In the genomic region with DNA sequence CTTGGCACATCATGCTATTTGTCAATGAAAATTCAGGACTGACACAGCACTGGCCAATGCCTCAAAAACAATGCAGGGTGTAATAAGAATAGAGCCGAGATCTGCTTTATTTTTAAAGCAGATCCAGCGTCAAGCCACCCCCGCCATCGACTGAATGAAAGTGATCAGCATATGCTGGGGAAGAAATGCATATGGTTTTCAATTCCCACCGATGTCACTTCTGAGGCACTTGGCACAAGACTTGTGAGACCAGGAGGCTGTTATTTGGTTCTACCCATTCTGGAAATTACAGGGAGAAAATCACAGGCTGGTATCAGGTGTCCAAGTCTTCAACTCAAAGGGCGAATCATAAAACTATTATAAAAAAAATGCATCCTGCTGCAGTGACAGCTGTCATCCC, we compare ENCODE assay signal across 19 mouse cellular contexts.
DNase-seq lines count a peak whose midpoint lies in the region; ATAC-seq lines count a peak whose summit lies in the region.
"Had no signal": no experiment of that assay in that cellular context is flagged by ENCODE, and none has a peak within 500 bp of the region (broad histone marks: within the 10 kb centered on the region; RNA-seq: fewer than 3 reads in every experiment).

No protein-coding gene starts in this region.

- H3K9ac ChIP-seq in forebrain, embryonic 14.5 days (ENCODE audit: low read length), result no peak overlapping the region
- H3K9ac ChIP-seq in forebrain, embryonic 11.5 days (ENCODE audit: low read length), result no peak overlapping the region
- H3K9ac ChIP-seq: embryonic facial prominence, embryonic 15.5 days; hindbrain, embryonic 12.5 days; intestine, embryonic 15.5 days; lung, embryonic 14.5 days had no signal

- no peak overlapping the region for H3K27ac ChIP-seq in forebrain, embryonic 14.5 days (ENCODE audit: low read depth, low read length)
- no peak overlapping the region for H3K27ac ChIP-seq in forebrain, embryonic 11.5 days (ENCODE audit: low read depth, low read length)
- H3K27ac ChIP-seq: embryonic facial prominence, embryonic 15.5 days; hindbrain, embryonic 12.5 days; intestine, embryonic 15.5 days; limb, embryonic 10.5 days; stomach, postnatal 0 days had no signal

- H3K27me3 ChIP-seq in forebrain, embryonic 14.5 days (replicated peaks; ENCODE audit: control insufficient read depth, insufficient read depth, low read length), result no peaks in the 10 kb centered on the region
- no peaks in the 10 kb centered on the region for H3K27me3 ChIP-seq in forebrain, embryonic 11.5 days (ENCODE audit: control insufficient read depth, insufficient read depth, low read length)
- H3K27me3 ChIP-seq: embryonic facial prominence, embryonic 15.5 days; hindbrain, embryonic 12.5 days; intestine, embryonic 15.5 days had no signal

- peak; percentile 87 for ATAC-seq in forebrain, embryonic 14.5 days
- ATAC-seq in forebrain, embryonic 11.5 days (replicated peaks; ENCODE audit: low FRiP score), result no peak
- ATAC-seq: intestine, embryonic 15.5 days had no signal

- DNase-seq in forebrain, embryonic 14.5 days (ENCODE audit: low spot score), result peak; percentile 77
- DNase-seq in forebrain, embryonic 11.5 days (ENCODE audit: low spot score), result no peak
- DNase-seq in right cerebral cortex, adult 18-20 months, result peak; percentile 20
- no peak for DNase-seq in right cerebral cortex, postnatal 4 days
- peak; percentile 10 for DNase-seq in left cerebral cortex, postnatal 4 days
- no peak for DNase-seq in cerebellum, postnatal 4 days (ENCODE audit: low spot score in 2 of 2)
- no peak for DNase-seq in cerebellum, postnatal 25 days
- DNase-seq: adrenal gland, adult 2 months; cerebellum, adult 11-12 months; gastrocnemius, postnatal 14 days; midbrain, embryonic 14.5 days; thymus, postnatal 4 days had no signal

- H3K4me1 ChIP-seq in forebrain, embryonic 14.5 days (ENCODE audit: control insufficient read depth, insufficient read depth, low read length), result no peaks in the 10 kb centered on the region
- H3K4me1 ChIP-seq in forebrain, embryonic 11.5 days (replicated peaks; ENCODE audit: control insufficient read depth, insufficient read depth, low read length), result no peaks in the 10 kb centered on the region
- H3K4me1 ChIP-seq: embryonic facial prominence, embryonic 15.5 days; hindbrain, embryonic 12.5 days; intestine, embryonic 15.5 days; limb, embryonic 10.5 days had no signal

- H3K4me3 ChIP-seq in forebrain, embryonic 14.5 days (ENCODE audit: low read depth, low read length), result no peak overlapping the region
- H3K4me3 ChIP-seq in forebrain, embryonic 11.5 days (ENCODE audit: low read depth, low read length), result no peak overlapping the region
- H3K4me3 ChIP-seq: embryonic facial prominence, embryonic 15.5 days; hindbrain, embryonic 12.5 days; intestine, embryonic 15.5 days; limb, embryonic 10.5 days had no signal

- no peak overlapping the region for H3K4me2 ChIP-seq in forebrain, embryonic 14.5 days (ENCODE audit: low read length)
- H3K4me2 ChIP-seq in forebrain, embryonic 11.5 days (ENCODE audit: low read depth, low read length, severe bottlenecking), result no peak overlapping the region
- H3K4me2 ChIP-seq: embryonic facial prominence, embryonic 15.5 days; hindbrain, embryonic 12.5 days; intestine, embryonic 15.5 days; liver, embryonic 11.5 days; lung, embryonic 14.5 days had no signal

- WGBS in forebrain, embryonic 14.5 days, result 59% methylated on average over 6 of the region's 6 CpGs
- WGBS in forebrain, embryonic 11.5 days, result 84% methylated on average over 6 of the region's 6 CpGs

- H3K9me3 ChIP-seq in forebrain, embryonic 14.5 days (replicated peaks; ENCODE audit: control insufficient read depth, low read length), result no peaks in the 10 kb centered on the region
- no peaks in the 10 kb centered on the region for H3K9me3 ChIP-seq in forebrain, embryonic 11.5 days (ENCODE audit: control insufficient read depth, low read length)
- H3K9me3 ChIP-seq: embryonic facial prominence, embryonic 15.5 days; hindbrain, embryonic 12.5 days; intestine, embryonic 15.5 days; limb, embryonic 10.5 days had no signal

- no peaks in the 10 kb centered on the region for H3K36me3 ChIP-seq in forebrain, embryonic 14.5 days (ENCODE audit: control insufficient read depth, insufficient read depth, low read length)
- no peaks in the 10 kb centered on the region for H3K36me3 ChIP-seq in forebrain, embryonic 11.5 days (ENCODE audit: control insufficient read depth, insufficient read depth, low read length)
- H3K36me3 ChIP-seq: embryonic facial prominence, embryonic 15.5 days; hindbrain, embryonic 12.5 days; intestine, embryonic 15.5 days; limb, embryonic 10.5 days had no signal

- intact Hi-C loops in left cerebral cortex, postnatal 4 days (cut with DNase I), result no loop called here

Comparison
In these comparisons a context has a peak if more than half of its experiments do, and no peak if none do; other contexts are left out.
1. DNase-seq: peak in forebrain, embryonic 14.5 days (single experiment), right cerebral cortex, adult 18-20 months (single experiment) and left cerebral cortex, postnatal 4 days (single experiment); none in forebrain, embryonic 11.5 days (single experiment), right cerebral cortex, postnatal 4 days (single experiment), cerebellum, postnatal 4 days (0 of 2) and cerebellum, postnatal 25 days (0 of 2).